Mouse (Mus musculus) liver, embryonic 11.5 days (tissue): Measurements from ENCODE around the gene Hcfc1r1. TPM values are rescaled to one million over a fixed set of nuclear protein-coding genes. Genes with fewer than 3 reads are reported as not detected.

Source experiments
- ATAC-seq: fragments of 200-750 bp; cut with Nextera tagmentation; replicated peaks from 2 replicates; pipeline ENCODE4 v1.8.0; 2017; ENCODE audit warnings: moderate number of reproducible peaks, mild to moderate bottlenecking, moderate TSS enrichment, moderate library complexity; ENCODE audit not compliant: low FRiP score
- DNase-seq: peaks from one replicate; pipeline ENCODE4 v3.0.0-alpha.2; 2017; ENCODE audit warnings: low spot score
- H3K27ac ChIP-seq: fragments of 300-500 bp; sonication (generic); 2 replicates; pipeline ENCODE4 v1.5.1; 2014; ENCODE audit warnings: mild to moderate bottlenecking, low read depth, low read length, control low read depth
- H3K27me3 ChIP-seq: fragments of 300-500 bp; sonication (generic); replicated peaks from 2 replicates; pipeline ENCODE4 v1.6.1; 2014; ENCODE audit warnings: low read length, mixed read lengths; ENCODE audit not compliant: control insufficient read depth, insufficient read depth
- H3K36me3 ChIP-seq: fragments of 300-500 bp; sonication (generic); 2 replicates; pipeline ENCODE4 v1.6.1; 2014; ENCODE audit warnings: mild to moderate bottlenecking, low read length, moderate library complexity, mixed read lengths; ENCODE audit not compliant: control insufficient read depth, insufficient read depth
- H3K4me1 ChIP-seq: fragments of 300-500 bp; sonication (generic); replicated peaks from 2 replicates; pipeline ENCODE4 v1.6.1; 2014; ENCODE audit warnings: low read length, mixed read lengths; ENCODE audit not compliant: control insufficient read depth, insufficient read depth
- H3K4me2 ChIP-seq: fragments of 300-500 bp; sonication (generic); 2 replicates; pipeline ENCODE4 v1.6.1; 2014; ENCODE audit warnings: mild to moderate bottlenecking, control low read depth, moderate library complexity
- H3K4me3 ChIP-seq: fragments of 300-500 bp; sonication (generic); 2 replicates; pipeline ENCODE4 v1.5.1; 2014; ENCODE audit warnings: low read depth, low read length, control low read depth
- H3K9ac ChIP-seq: fragments of 300-500 bp; sonication (generic); 2 replicates; pipeline ENCODE4 v1.6.1; 2014; ENCODE audit warnings: low read depth, low read length, control low read depth
- H3K9me3 ChIP-seq: fragments of 300-500 bp; sonication (generic); 2 replicates; pipeline ENCODE4 v1.6.1; 2016; ENCODE audit warnings: low read length, inconsistent platforms, mixed read lengths; ENCODE audit not compliant: control insufficient read depth
- WGBS: fragments of 180-500 bp; shearing (Covaris S2); extraction: QIAGEN DNeasy Blood & Tissue Kit; methylation state at CpG from one replicate; pipeline ENCODE4 v1.1.7; 2014; 5-methylcytosine and 5-hydroxymethylcytosine counted together
- polyA plus RNA-seq: library from polyadenylated mRNA; unstranded; fragments of >200 nt; fragmentation: Nextera tagmentation; extraction: Ambion mirVana; gene quantifications from 2 replicates; pipeline ENCODE4 v1.2.1, GENCODE M21; 2014

The Hcfc1r1 gene
- polyA plus RNA-seq, 1 experiment from 2014 or later, result 36.6 TPM

- no peaks in the 10 kb centered on the region for H3K36me3 ChIP-seq
- no peak overlapping the region for H3K27ac ChIP-seq
- ATAC-seq, result no peak
- no peak overlapping the region for H3K4me2 ChIP-seq
- 50% methylated on average over 6 of the region's 6 CpGs for WGBS
- no peaks in the 10 kb centered on the region for H3K9me3 ChIP-seq
- no peak overlapping the region for H3K4me3 ChIP-seq
- DNase-seq, result no peak
- no peaks in the 10 kb centered on the region for H3K4me1 ChIP-seq
- no peak overlapping the region for H3K9ac ChIP-seq
- H3K27me3 ChIP-seq, result peaks cover 10% of the 10 kb centered on the region; the same call in 1 of the 2 replicates
Observed at GRCm38 (mm10) chr17:23654001-23654400, 19.4 kb upstream of the Hcfc1r1 start.

- ATAC-seq, result no peak
- no peaks in the 10 kb centered on the region for H3K36me3 ChIP-seq
Observed at GRCm38 (mm10) chr17:23654410-23654809, 19.0 kb upstream of the Hcfc1r1 start.

GRCm38 (mm10) chr17:23658450-23658849, 14.9 kb upstream of the Hcfc1r1 start:
- no peak overlapping the region for H3K4me3 ChIP-seq

More at GRCm38 (mm10) chr17:23654410-23654809, 19.0 kb upstream of the Hcfc1r1 start:
- H3K9me3 ChIP-seq, result no peaks in the 10 kb centered on the region
- 56% methylated on average over 2 of the region's 2 CpGs for WGBS
- no peak overlapping the region for H3K4me3 ChIP-seq
- H3K4me1 ChIP-seq, result no peaks in the 10 kb centered on the region
- no peak overlapping the region for H3K9ac ChIP-seq
- H3K27ac ChIP-seq, result no peak overlapping the region
- no peak overlapping the region for H3K4me2 ChIP-seq
- DNase-seq, result no peak
- peaks cover 10% of the 10 kb centered on the region; the same call in 1 of the 2 replicates for H3K27me3 ChIP-seq

GRCm38 (mm10) chr17:23660117-23660875, 13.1 kb upstream of the Hcfc1r1 start, which contains the start of gene Bicdl2:
Gene Bicdl2, plus strand, starts transcription at chr17:23660506.
- ATAC-seq, result no peak
- no peak for DNase-seq
- WGBS, result 7% methylated on average over 27 of the region's 27 CpGs
- Histone ChIP-seq H3K4me3 (peak within 1 kb of the TSS; percentile 26; the same call in 1 of the 2 replicates), H3K4me1 (0 out of 2 replicates have a peak, but pooled peaks cover 4% of the 10 kb centered on the region), H3K27ac (no peak within 1 kb of the TSS), H3K4me2 (peak within 1 kb of the TSS; percentile 47), H3K36me3 (no peaks in the 10 kb centered on the region), H3K27me3 (peaks cover 33% of the 10 kb centered on the region), H3K9me3 (no peaks in the 10 kb centered on the region), H3K9ac (no peak within 1 kb of the TSS)

More at GRCm38 (mm10) chr17:23658450-23658849, 14.9 kb upstream of the Hcfc1r1 start:
- H3K4me2 ChIP-seq, result no peak overlapping the region
- 74% methylated on average over 3 of the region's 3 CpGs for WGBS
- no peak overlapping the region for H3K27ac ChIP-seq
- DNase-seq, result no peak
- no peaks in the 10 kb centered on the region for H3K36me3 ChIP-seq
- H3K9ac ChIP-seq, result no peak overlapping the region
- no peaks in the 10 kb centered on the region for H3K9me3 ChIP-seq
- 0 out of 2 replicates have a peak, but pooled peaks cover 4% of the 10 kb centered on the region for H3K4me1 ChIP-seq
- no peak for ATAC-seq
- H3K27me3 ChIP-seq, result peaks cover 33% of the 10 kb centered on the region

DNA sequence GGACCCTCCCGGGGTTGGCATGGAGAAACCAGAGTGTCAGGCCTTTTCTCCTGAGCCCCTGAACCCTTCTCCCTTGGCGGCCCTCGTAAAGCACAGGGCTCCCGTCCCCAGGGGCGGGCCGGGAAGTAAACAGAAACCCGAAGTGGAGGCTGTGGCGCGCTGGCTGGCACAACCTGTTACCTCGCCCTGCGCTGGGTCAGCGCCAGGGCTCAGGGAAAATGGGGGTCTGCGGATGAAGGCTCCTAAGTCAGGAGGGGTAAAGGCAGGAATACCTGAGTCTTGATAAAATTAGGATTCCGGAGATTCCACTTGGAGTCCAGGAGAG, 12.6 kb upstream of the Hcfc1r1 start:
- H3K9ac ChIP-seq, result no peak overlapping the region
- 7% methylated on average over 14 of the region's 14 CpGs for WGBS
- no peaks in the 10 kb centered on the region for H3K36me3 ChIP-seq
- H3K27me3 ChIP-seq, result peaks cover 33% of the 10 kb centered on the region
- H3K27ac ChIP-seq, result no peak overlapping the region
- peak overlapping the region; percentile 47 for H3K4me2 ChIP-seq
- ATAC-seq (no peak), DNase-seq (no peak)
- H3K4me3 ChIP-seq, result peak overlapping the region; percentile 26; the same call in 1 of the 2 replicates
- 0 out of 2 replicates have a peak, but pooled peaks cover 4% of the 10 kb centered on the region for H3K4me1 ChIP-seq
- no peaks in the 10 kb centered on the region for H3K9me3 ChIP-seq

GRCm38 (mm10) chr17:23661526-23661925, 11.9 kb upstream of the Hcfc1r1 start:
- no peak overlapping the region for H3K4me2 ChIP-seq
- no peaks in the 10 kb centered on the region for H3K9me3 ChIP-seq
- H3K36me3 ChIP-seq, result no peaks in the 10 kb centered on the region
- WGBS, result 2% methylated on average over 9 of the region's 9 CpGs
- 0 out of 2 replicates have a peak, but pooled peaks cover 4% of the 10 kb centered on the region for H3K4me1 ChIP-seq
- H3K27ac ChIP-seq, result no peak overlapping the region
- ATAC-seq (no peak), DNase-seq (no peak)
- no peak overlapping the region for H3K4me3 ChIP-seq
- H3K27me3 ChIP-seq, result peaks cover 33% of the 10 kb centered on the region
- no peak overlapping the region for H3K9ac ChIP-seq

- 18% methylated on average over 5 of the region's 5 CpGs for WGBS
- Histone ChIP-seq H3K9ac (no peak overlapping the region), H3K27ac (no peak overlapping the region), H3K4me3 (no peak overlapping the region), H3K27me3 (peaks cover 30% of the 10 kb centered on the region), H3K9me3 (no peaks in the 10 kb centered on the region), H3K36me3 (peaks cover 3% of the 10 kb centered on the region), H3K4me1 (0 out of 2 replicates have a peak, but pooled peaks cover 4% of the 10 kb centered on the region), H3K4me2 (no peak overlapping the region)
- no peak for DNase-seq
- peak; percentile 14; the same call in 1 of the 2 replicates for ATAC-seq
Observed at GRCm38 (mm10) chr17:23664556-23665021, 8.8 kb upstream of the Hcfc1r1 start.

GRCm38 (mm10) chr17:23665511-23665910, 7.9 kb upstream of the Hcfc1r1 start:
- Histone ChIP-seq H3K36me3 (peaks cover 5% of the 10 kb centered on the region), H3K9ac (no peak overlapping the region), H3K27me3 (peaks cover 21% of the 10 kb centered on the region), H3K4me3 (no peak overlapping the region), H3K4me2 (no peak overlapping the region), H3K4me1 (0 out of 2 replicates have a peak, but pooled peaks cover 3% of the 10 kb centered on the region), H3K9me3 (no peaks in the 10 kb centered on the region), H3K27ac (no peak overlapping the region)
- no peak for DNase-seq
- 82% methylated on average over 14 of the region's 14 CpGs for WGBS
- 0 out of 2 replicates have a peak, but pooled peaks have one; percentile 6 for ATAC-seq
